Mouse (Mus musculus) E14TG2a.4 (cell line): ENCODE data around the gene Xirp1.

Experiments
- H3K27me3 ChIP-seq: 2 replicates; pipeline ENCODE4 v1.6.1; 2014; ENCODE audit warnings: low read length, control low read depth; ENCODE audit not compliant: insufficient read depth
- H3K36me3 ChIP-seq: 2 replicates; pipeline ENCODE4 v1.6.1; 2014; ENCODE audit warnings: low read length, control low read depth; ENCODE audit not compliant: insufficient read depth
- H3K4me1 ChIP-seq: replicated peaks from 2 replicates; pipeline ENCODE4 v1.6.1; 2014; ENCODE audit warnings: low read depth, low read length, control low read depth
- H3K4me3 ChIP-seq: replicated peaks from 2 replicates; pipeline ENCODE4 v1.5.1; 2014; ENCODE audit warnings: mild to moderate bottlenecking, low read length
- H3K9me3 ChIP-seq: 2 replicates; pipeline ENCODE4 v1.6.1; 2014; ENCODE audit warnings: low read length, control low read depth
- CTCF ChIP-seq: conservative IDR thresholded peaks from 2 replicates; pipeline ENCODE4 v1.5.1; 2014; ENCODE audit warnings: low read length
- NANOG ChIP-seq: IDR thresholded peaks from 2 replicates; pipeline ENCODE4 v1.6.1; 2014; ENCODE audit warnings: borderline replicate concordance, low read length, mixed read lengths
- POU5F1 ChIP-seq: IDR thresholded peaks from 2 replicates; pipeline ENCODE4 v1.6.1; 2014; ENCODE audit warnings: low read length, borderline replicate concordance

The Xirp1 gene

GRCm38 (mm10) chr9:119982241-119982811 is 41.1 kb downstream of the Xirp1 start:
- no peaks in the 10 kb centered on the region for H3K9me3 ChIP-seq
- TF ChIP-seq NANOG (no peak), CTCF (no peak), POU5F1 (no peak)
- peaks cover 18% of the 10 kb centered on the region for H3K36me3 ChIP-seq
- peaks cover 84% of the 10 kb centered on the region for H3K4me1 ChIP-seq
- H3K27me3 ChIP-seq = no peaks in the 10 kb centered on the region
- H3K4me3 ChIP-seq = peak overlapping the region; percentile 91

- Histone ChIP-seq H3K4me1 (peaks cover 84% of the 10 kb centered on the region), H3K9me3 (no peaks in the 10 kb centered on the region), H3K27me3 (no peaks in the 10 kb centered on the region), H3K36me3 (peaks cover 24% of the 10 kb centered on the region), H3K4me3 (peak overlapping the region; percentile 91)
- no peak for TF ChIP-seq POU5F1
- no peak for TF ChIP-seq CTCF
- no peak for TF ChIP-seq NANOG
Measured at GRCm38 (mm10) chr9:119981183-119982179, 41.9 kb downstream of the Xirp1 start.

GRCm38 (mm10) chr9:119980770-119981182 is 42.6 kb downstream of the Xirp1 start:
- no peak for TF ChIP-seq POU5F1
- TF ChIP-seq CTCF = no peak
- TF ChIP-seq NANOG = no peak
- Histone ChIP-seq H3K36me3 (peaks cover 28% of the 10 kb centered on the region), H3K27me3 (no peaks in the 10 kb centered on the region), H3K4me3 (peak overlapping the region; percentile 91), H3K4me1 (peaks cover 83% of the 10 kb centered on the region), H3K9me3 (no peaks in the 10 kb centered on the region)

- H3K4me3 ChIP-seq = peak overlapping the region; percentile 29; the same call in 1 of the 2 replicates
- peaks cover 38% of the 10 kb centered on the region for H3K36me3 ChIP-seq
- no peak for TF ChIP-seq NANOG
- no peak for TF ChIP-seq CTCF
- no peak for TF ChIP-seq POU5F1
- peaks cover 83% of the 10 kb centered on the region for H3K4me1 ChIP-seq
- H3K9me3 ChIP-seq = no peaks in the 10 kb centered on the region
- no peaks in the 10 kb centered on the region for H3K27me3 ChIP-seq
Measured at GRCm38 (mm10) chr9:119979749-119980148, 43.6 kb downstream of the Xirp1 start.

GRCm38 (mm10) chr9:119978811-119979441 is 44.5 kb downstream of the Xirp1 start:
- peak overlapping the region; percentile 68 for H3K4me3 ChIP-seq
- no peaks in the 10 kb centered on the region for H3K27me3 ChIP-seq
- no peaks in the 10 kb centered on the region for H3K9me3 ChIP-seq
- peaks cover 38% of the 10 kb centered on the region for H3K36me3 ChIP-seq
- peaks cover 91% of the 10 kb centered on the region for H3K4me1 ChIP-seq
- TF ChIP-seq POU5F1 = no peak
- no peak for TF ChIP-seq NANOG
- TF ChIP-seq CTCF = no peak

- peak overlapping the region; percentile 68 for H3K4me3 ChIP-seq
- peaks cover 44% of the 10 kb centered on the region for H3K36me3 ChIP-seq
- TF ChIP-seq CTCF (no peak), POU5F1 (no peak), NANOG (no peak)
- H3K27me3 ChIP-seq = no peaks in the 10 kb centered on the region
- H3K9me3 ChIP-seq = no peaks in the 10 kb centered on the region
- peaks cover 97% of the 10 kb centered on the region for H3K4me1 ChIP-seq
Measured at GRCm38 (mm10) chr9:119978151-119978810, 45.1 kb downstream of the Xirp1 start.

GRCm38 (mm10) chr9:119977557-119978060 is 45.8 kb downstream of the Xirp1 start:
- Histone ChIP-seq H3K4me1 (peaks cover 98% of the 10 kb centered on the region), H3K27me3 (no peaks in the 10 kb centered on the region), H3K9me3 (no peaks in the 10 kb centered on the region), H3K4me3 (peak overlapping the region; percentile 68), H3K36me3 (peaks cover 51% of the 10 kb centered on the region)
- no peak for TF ChIP-seq POU5F1
- no peak for TF ChIP-seq CTCF
- no peak for TF ChIP-seq NANOG

- H3K27me3 ChIP-seq = no peaks in the 10 kb centered on the region
- H3K9me3 ChIP-seq = no peaks in the 10 kb centered on the region
- TF ChIP-seq CTCF = no peak
- no peak for TF ChIP-seq POU5F1
- no peak; the same call in 1 of the 2 replicates for TF ChIP-seq NANOG
Measured at GRCm38 (mm10) chr9:119976704-119977556, 46.5 kb downstream of the Xirp1 start.

More at GRCm38 (mm10) chr9:119976704-119977556, 46.5 kb downstream of the Xirp1 start:
- peaks cover 98% of the 10 kb centered on the region for H3K4me1 ChIP-seq
- H3K36me3 ChIP-seq = peaks cover 58% of the 10 kb centered on the region
- peak overlapping the region; percentile 68 for H3K4me3 ChIP-seq
